Mouse (Mus musculus) testis, adult 2 months (tissue): ENCODE measurements around the gene Slc10a3.

Experiments
- CTCF ChIP-seq: fragments of 200-500 bp; IDR thresholded peaks from 2 replicates; pipeline ENCODE4 v1.5.1; 2012; ENCODE audit warnings: low read depth, mild to moderate bottlenecking, inconsistent platforms, low read length, moderate library complexity; ENCODE audit not compliant: control insufficient read depth, insufficient read depth, insufficient replicate concordance
- POLR2A ChIP-seq: fragments of 200-500 bp; IDR thresholded peaks from 2 replicates; pipeline ENCODE4 v1.6.1; 2012; ENCODE audit warnings: low read depth, mild to moderate bottlenecking, inconsistent platforms, low read length, moderate library complexity; ENCODE audit not compliant: control insufficient read depth

DNA sequence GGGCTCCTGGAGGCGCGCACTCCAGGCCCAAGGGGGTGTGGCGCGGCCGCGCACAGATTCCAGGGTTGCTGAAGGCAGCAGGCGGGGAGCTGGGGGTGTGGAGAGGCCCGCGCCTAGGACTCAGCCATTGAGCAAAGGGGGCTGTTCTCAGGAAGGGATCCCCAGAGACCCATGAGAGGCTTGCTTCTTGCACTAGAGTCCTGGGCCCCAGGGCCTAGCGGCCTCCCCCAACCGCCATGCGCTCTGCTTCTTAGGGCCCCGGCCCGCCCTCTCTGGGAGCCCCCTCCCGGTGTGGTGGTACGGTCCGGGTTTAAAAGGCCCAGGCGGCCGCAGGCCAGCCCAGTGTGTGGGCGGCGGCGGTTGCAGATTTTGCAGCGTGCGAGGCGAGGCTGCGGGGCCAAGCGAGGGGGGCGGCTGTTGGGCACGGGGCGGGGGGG, 44.4 kb downstream of the Slc10a3 start, which contains the start of gene Plxna3:
- TF ChIP-seq CTCF (no peak), POLR2A (no peak)
